Mouse (Mus musculus) heart, adult 2 months (tissue): ENCODE data around the gene Gm49673.

ENCODE experiments used
- CTCF ChIP-seq: fragments of 200-600 bp; IDR thresholded peaks from 2 replicates; pipeline ENCODE4 v1.8.1; 2022; ENCODE audit warnings: antibody characterized with exemption, mild to moderate bottlenecking, moderate library complexity
- EP300 ChIP-seq: fragments of 200-500 bp; IDR thresholded peaks from 2 replicates; pipeline ENCODE4 v1.6.1; 2011; ENCODE audit warnings: low read depth, low read length, control low read depth; ENCODE audit not compliant: insufficient read depth
- POLR2A ChIP-seq: fragments of 200-500 bp; IDR thresholded peaks from 2 replicates; pipeline ENCODE4 v1.6.1; 2011; ENCODE audit warnings: mild to moderate bottlenecking, low read depth, low read length, control low read depth; ENCODE audit not compliant: insufficient read depth

DNA sequence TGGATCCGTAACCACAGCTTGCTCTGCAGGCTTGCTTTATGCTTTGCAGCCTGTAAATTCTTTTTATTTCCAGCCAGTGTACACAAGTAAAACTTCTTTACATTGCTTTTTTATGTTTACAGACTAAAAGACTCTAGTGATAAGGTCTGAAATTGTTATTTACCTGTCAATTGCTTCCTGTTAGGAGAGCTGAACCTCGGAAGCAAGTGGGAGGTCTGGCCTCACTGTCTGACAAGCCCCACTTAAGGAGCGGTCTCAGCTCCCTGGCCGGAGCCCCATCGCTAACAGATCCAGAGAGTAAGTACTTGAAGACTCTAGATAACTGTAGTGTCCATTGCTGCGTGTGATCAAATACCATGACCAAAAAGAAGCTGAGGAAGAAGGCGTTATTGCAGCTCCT, 36.6 kb upstream of the Gm49673 start:
- TF ChIP-seq CTCF (no peak), POLR2A (no peak), EP300 (no peak)
